Mouse (Mus musculus): Measurements from ENCODE around the gene E330021D16Rik.

DNA sequence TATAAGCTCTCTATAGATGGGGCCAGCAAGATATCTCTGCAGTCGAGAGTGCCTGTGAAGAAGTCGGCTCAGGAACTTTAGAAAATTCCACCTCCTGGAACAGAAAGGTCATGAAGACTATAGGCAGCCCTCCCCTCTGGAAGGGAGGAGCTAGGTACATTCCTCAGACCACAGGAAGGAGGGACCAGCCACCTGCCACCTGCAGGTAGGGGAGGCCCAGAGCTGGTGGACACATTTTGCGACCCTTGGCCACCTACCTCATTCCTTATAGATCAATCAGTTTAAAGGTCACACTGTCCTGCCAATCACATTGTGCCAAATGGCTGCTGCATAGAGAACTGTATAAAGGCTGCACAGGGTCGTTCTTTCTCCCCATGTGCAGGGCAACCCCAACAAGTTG lies 14.1 kb upstream of the E330021D16Rik start:
- TF ChIP-seq CTCF (IDR thresholded peaks at IDR 0.05; ENCODE audit: control insufficient read depth, insufficient read depth, insufficient replicate concordance, low read depth, low read length) (no peak), POLR2A (IDR thresholded peaks at IDR 0.05; ENCODE audit: control insufficient read depth, low read depth, low read length) (no peak)

Measured in testis, adult 2 months (tissue).